Mouse (Mus musculus): ENCODE results near the gene Polr2b. TPM values are rescaled to one million over a fixed set of nuclear protein-coding genes. Genes with fewer than 3 reads are reported as not detected.
A peak's percentile ranks its signal among the peaks of the same experiment; 100 is the strongest.

Polr2b gene
- total RNA-seq, 2 experiments from 2014 or later = 20.7 to 24.2 TPM

GRCm38 (mm10) chr5:77290606-77291005 is 19.3 kb upstream of the Polr2b start:
- DNase-seq = no peak
- intact Hi-C loops (cut with DNase I) = no loop called here

GRCm38 (mm10) chr5:77292803-77293522 is 17.0 kb upstream of the Polr2b start:
- DNase-seq = no peak
- intact Hi-C loops (cut with DNase I) = no loop called here

- intact Hi-C loops (cut with DNase I) = loop anchor here (2.0 kb wide), 1 partner anchor 21 kb away; no protein-coding TSS in a partner anchor
Observed at GRCm38 (mm10) chr5:77299486-77299885, 10.5 kb upstream of the Polr2b start.

GRCm38 (mm10) chr5:77301296-77301903 is 8.5 kb upstream of the Polr2b start:
- intact Hi-C loops (cut with DNase I) = no loop called here
- DNase-seq = no peak

More at GRCm38 (mm10) chr5:77299486-77299885, 10.5 kb upstream of the Polr2b start:
- DNase-seq = no peak

- intact Hi-C loops (cut with DNase I) = loop anchor here (5.0 kb wide), 3 partner anchors 34 to 406 kb away; partner anchors contain the start of gene Rest
- no peak for DNase-seq
Observed at GRCm38 (mm10) chr5:77307821-77308553, 2.0 kb upstream of the Polr2b start.

DNA sequence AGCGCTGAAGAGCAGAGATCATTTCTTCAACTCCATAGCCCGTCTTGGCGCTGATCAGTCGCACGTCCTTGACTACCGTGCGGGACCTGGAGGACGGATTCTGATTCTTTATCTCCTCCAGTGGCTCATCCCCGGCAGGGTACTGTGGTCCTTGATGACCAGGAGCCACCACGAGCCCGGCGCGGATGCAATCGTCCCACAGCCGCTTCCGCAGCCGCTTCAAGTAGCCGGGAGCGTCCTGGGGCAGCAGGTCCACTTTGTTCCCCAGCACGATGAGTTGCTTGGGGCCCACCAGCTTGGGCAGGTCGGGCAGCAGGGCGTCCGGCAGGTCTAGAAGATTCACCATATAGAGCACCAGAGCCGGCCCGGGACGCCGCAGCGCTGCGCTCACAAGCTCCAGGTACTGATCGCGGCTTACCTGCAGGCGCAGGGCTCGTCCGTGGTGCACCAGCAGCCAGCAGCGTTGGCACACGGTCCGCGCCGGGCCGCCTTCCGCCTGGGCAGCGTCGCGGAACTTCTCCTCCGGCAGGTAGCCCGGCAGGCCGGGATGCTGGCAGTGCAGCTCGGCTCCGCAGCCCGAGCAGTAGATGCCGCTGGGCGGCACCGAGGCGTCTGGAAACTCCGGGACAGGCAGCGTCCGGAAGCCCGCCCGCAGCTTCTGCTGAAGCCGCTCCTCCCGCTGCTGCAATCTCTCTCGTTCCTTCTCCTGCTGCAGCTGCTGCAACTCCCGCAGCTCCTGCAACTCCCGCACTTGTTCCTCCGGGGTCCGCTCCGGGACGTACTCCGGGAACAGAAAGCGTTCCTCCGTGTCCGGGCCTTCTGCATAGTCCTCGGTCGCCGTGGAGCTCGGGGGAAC is 668 bp upstream of the Polr2b start:
- intact Hi-C loops (cut with DNase I) = loop anchor here (5.0 kb wide), 3 partner anchors 33 to 407 kb away; partner anchors contain the start of gene Rest
- peak in 1 of 2 experiments; percentile 15 for DNase-seq

DNA sequence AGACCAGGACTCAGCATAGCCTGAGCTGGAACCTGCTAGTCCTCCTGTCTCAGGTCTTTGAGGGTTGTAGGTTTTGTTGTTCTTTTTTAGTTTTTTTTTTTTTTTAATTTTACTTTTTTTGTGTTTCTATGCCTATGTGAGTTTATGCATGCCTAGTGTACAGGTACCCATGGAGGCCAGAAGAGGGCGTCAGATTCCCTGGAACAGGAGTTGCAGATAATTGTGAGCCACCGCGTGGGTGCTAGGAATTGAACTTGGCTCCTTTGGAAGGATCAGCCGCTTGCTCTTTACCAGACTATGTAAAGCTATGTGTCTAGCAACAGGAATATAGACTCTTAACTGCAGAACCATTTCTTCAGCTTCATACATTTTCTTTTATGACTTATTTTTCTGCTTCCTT is 4.3 kb downstream of the Polr2b start:
- DNase-seq = no peak

DNA sequence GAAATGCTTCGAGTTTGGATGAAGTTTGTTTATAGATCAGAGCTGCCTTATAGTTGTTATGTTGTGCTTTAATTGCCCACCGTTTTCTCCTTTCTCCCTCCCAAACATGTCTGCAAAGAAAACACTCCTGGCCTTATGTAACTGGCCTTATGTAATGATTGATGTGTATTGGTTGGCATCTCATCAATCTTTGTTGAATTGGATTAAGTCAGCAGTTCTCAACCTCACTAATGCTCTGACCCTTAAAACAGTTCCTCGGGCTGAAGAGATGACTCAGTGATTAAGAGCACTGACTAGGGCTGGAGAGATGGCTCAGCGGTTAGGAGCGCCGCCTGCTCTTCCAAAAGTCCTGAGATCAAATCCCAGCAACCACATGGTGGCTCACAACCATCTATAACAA is 5.0 kb downstream of the Polr2b start:
- intact Hi-C loops (cut with DNase I) = no loop called here
- DNase-seq = no peak

More for the DNA sequence above, 4.3 kb downstream of the Polr2b start:
- intact Hi-C loops (cut with DNase I) = no loop called here

- intact Hi-C loops (cut with DNase I) = no loop called here
- DNase-seq = no peak
Observed at GRCm38 (mm10) chr5:77324936-77325335, 15.0 kb downstream of the Polr2b start.

DNA sequence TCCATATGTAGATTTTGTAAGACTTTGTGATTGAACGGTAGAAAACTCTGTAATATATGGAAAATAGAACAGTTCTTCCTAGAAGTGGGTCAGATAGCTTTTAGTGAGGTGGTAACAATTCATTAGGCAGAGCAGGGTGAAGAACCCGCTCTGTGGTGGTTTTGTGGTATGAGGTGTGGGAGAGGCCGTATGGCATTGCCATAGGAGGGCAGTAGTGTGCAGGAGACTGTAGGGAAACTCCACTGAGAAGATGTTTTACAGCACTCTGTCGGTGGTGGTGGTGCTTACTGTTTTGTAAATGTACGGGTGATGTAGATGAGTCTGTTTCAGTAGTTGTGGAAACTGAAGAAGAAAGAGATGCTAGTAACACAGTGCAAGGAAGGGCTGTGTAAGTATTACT is 20.2 kb downstream of the Polr2b start:
- intact Hi-C loops (cut with DNase I) = no loop called here
- DNase-seq = no peak

- DNase-seq = no peak
- intact Hi-C loops (cut with DNase I) = loop anchor here (5.0 kb wide), 1 partner anchor 33 kb away; no protein-coding TSS in a partner anchor
Observed at GRCm38 (mm10) chr5:77340033-77340432, 30.1 kb downstream of the Polr2b start.

DNA sequence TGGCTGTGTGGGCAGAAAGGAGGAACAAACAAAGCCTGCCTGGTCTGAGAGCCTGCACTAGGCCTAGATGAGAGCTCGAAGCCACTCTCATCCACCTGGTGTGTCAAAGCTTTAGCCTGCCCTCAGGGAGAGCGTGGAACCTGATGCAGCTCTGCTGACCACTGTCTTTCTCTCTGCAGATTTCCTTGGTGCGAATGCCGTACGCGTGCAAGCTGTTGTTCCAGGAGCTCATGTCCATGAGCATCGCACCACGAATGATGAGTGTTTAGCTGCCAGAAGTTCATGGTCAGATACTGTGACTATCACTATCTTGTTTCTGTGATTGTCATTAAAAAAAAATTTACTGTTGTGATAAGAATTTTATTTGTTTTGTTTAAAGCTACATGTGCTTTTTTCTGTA is 39.0 kb downstream of the Polr2b start:
- DNase-seq = no peak
- intact Hi-C loops (cut with DNase I) = no loop called here

DNA sequence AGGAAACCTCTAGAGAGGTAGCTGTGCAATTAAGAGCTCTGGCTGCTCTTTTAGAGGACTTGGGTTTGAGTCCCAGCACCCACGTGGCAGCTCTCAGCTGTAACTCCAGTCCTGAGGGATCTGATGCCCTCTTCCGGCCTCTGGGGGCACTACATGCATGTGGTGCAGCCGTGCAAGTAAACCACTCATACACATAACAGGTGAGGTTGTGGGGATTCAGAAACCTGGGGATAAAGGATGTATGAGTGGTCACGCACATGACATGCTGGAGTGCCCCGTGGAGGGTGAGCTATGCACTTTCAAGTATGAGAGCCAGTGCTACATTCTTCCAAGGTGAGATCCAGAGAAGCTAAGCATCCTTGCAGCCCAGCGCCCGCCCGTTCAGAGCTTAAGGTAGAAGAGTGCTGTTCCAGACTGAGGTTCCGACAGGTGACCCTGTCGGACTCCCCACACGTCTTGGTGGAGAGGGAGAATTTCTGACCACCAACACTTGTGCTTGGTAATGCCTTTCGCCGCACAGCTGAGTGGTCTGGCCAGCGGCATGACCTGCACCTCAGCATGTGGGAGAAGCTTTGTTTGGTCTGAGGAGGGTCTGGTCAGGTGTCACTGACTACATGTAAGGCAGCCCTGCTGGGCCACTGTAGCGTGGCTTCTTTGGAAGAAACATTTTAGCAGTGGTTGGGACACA is 40.2 kb downstream of the Polr2b start:
- intact Hi-C loops (cut with DNase I) = no loop called here

GRCm38 (mm10) chr5:77351691-77352090 is 41.7 kb downstream of the Polr2b start:
- DNase-seq = no peak
- intact Hi-C loops (cut with DNase I) = no loop called here

More for the DNA sequence above, 40.2 kb downstream of the Polr2b start:
- no peak for DNase-seq

DNA sequence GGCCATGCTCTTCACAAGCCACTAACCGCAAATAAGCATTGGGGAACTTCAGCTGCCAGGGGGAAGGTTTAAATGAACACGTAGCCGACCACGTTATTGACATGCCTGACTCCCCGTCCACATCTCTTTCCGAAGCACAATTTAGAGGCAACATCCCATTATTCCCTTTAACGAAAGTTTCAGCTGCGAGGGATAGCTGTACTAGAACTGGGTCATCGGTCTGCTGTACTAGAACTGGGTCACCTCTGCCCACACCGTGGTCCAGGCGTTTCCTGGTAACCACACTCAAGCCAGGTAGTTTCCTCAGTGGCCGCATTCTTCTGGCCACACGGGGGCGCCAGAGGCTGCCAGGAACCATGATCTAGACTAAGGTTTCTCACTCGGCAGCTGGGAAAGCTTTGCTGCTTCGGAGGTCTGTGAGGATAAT is 44.4 kb downstream of the Polr2b start:
- peak; percentile 77 to 87 for DNase-seq
- intact Hi-C loops (cut with DNase I) = loop anchor here (2.0 kb wide), 1 partner anchor 106 kb away; no protein-coding TSS in a partner anchor

GRCm38 (mm10) chr5:77355307-77356265 is 45.6 kb downstream of the Polr2b start:
- no peak for DNase-seq
- intact Hi-C loops (cut with DNase I) = loop anchor here (2.0 to 5.0 kb wide), 2 partner anchors 52 to 105 kb away; partner anchors contain the start of gene Igfbp7

DNA sequence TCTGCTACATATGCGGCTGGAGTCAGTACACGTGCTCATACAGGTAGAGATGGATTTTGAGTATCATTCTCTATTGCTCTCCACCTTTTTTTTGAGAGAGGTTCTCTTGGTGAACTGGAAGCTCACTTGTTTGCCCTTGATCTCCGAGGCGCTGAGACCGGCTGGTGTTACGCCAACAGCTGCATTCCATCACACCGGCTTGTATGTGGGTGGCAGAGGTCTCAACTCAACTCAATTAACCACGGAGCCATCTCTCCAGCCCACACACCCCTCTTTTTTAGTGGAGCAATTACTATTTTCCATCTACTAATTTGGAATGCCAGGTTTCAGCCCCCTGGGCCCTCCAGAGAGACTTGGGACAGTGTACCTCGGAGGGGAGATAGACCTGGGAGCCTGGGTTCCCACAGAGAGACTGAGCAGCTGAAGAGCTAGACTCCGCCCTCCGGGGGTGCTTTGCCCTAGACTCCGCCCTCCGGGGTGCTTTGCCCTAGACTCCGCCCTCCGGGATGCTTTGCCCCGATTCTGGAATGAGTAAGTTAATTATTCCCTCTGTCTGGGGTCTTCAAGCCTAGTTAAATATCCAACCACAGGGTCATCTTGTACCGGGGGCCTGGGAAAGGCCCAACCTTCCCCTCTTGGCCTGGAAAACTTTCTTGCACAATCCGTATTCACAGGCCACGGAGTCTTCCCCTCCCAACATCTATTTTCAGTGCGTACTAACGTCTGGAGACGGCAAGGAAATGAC is 47.6 kb downstream of the Polr2b start:
- intact Hi-C loops (cut with DNase I) = loop anchor here (5.0 kb wide), 1 partner anchor 50 kb away; the partner anchor contains the start of gene Igfbp7
- peak; percentile 69 to 73 for DNase-seq

All from gastrocnemius, postnatal 36 days (tissue).